Mouse (Mus musculus) kidney, adult 2 months (tissue): ENCODE results near the gene 2610528J11Rik.

Source experiments
- CTCF ChIP-seq: fragments of 200-500 bp; conservative IDR thresholded peaks from 2 replicates; pipeline ENCODE4 v1.5.1; 2011; ENCODE audit warnings: low read depth, mild to moderate bottlenecking, control low read depth, low read length, moderate library complexity, mixed read lengths; ENCODE audit not compliant: insufficient read depth, insufficient read length
- POLR2A ChIP-seq: fragments of 200-500 bp; IDR thresholded peaks from one replicate; pipeline ENCODE4 v1.6.1; 2011; ENCODE audit warnings: low read depth, low read length, control low read depth

GRCm38 (mm10) chr4:118568709-118569108 lies 41.9 kb downstream of the 2610528J11Rik start:
- TF ChIP-seq CTCF (no peak), POLR2A (no peak)
